Mouse (Mus musculus): ENCODE data around the gene Stx5a. TPM values are rescaled to one million over a fixed set of nuclear protein-coding genes. Genes with fewer than 3 reads are reported as not detected.

The Stx5a gene
- polyA plus RNA-seq, 1 experiment = 83.9 TPM

GRCm38 (mm10) chr19:8706132-8706667 is 35.0 kb upstream of the Stx5a start:
- no peaks in the 10 kb centered on the region for H3K4me1 ChIP-seq (ENCODE audit: control insufficient read depth, insufficient read depth, low read length)
- 81% methylated on average over 7 of the region's 7 CpGs for WGBS
- TF ChIP-seq CTCF (IDR thresholded peaks at IDR 0.05; ENCODE audit: control insufficient read depth, insufficient read depth, low read length) (no peak), POLR2A (IDR thresholded peaks at IDR 0.05; ENCODE audit: borderline replicate concordance, control insufficient read depth, low read depth, low read length) (no peak)
- no peak overlapping the region for H3K4me3 ChIP-seq (replicated peaks; ENCODE audit: control insufficient read depth, low read depth, low read length)
- no peak overlapping the region for H3K27ac ChIP-seq (ENCODE audit: control insufficient read depth, insufficient read depth, low read depth, low read length, poor library complexity)

- no peak overlapping the region for H3K4me3 ChIP-seq (replicated peaks; ENCODE audit: control insufficient read depth, low read depth, low read length)
- 90% methylated on average over 7 of the region's 7 CpGs for WGBS
- H3K27ac ChIP-seq (ENCODE audit: control insufficient read depth, insufficient read depth, low read depth, low read length, poor library complexity) = no peak overlapping the region
- TF ChIP-seq CTCF (IDR thresholded peaks at IDR 0.05; ENCODE audit: control insufficient read depth, insufficient read depth, low read length) (no peak), POLR2A (IDR thresholded peaks at IDR 0.05; ENCODE audit: borderline replicate concordance, control insufficient read depth, low read depth, low read length) (no peak)
- peaks cover 3% of the 10 kb centered on the region; the same call in 1 of the 2 replicates for H3K4me1 ChIP-seq (ENCODE audit: control insufficient read depth, insufficient read depth, low read length)
These were observed 34.3 kb upstream of the Stx5a start for GRCm38 (mm10) chr19:8706930-8707329.

DNA sequence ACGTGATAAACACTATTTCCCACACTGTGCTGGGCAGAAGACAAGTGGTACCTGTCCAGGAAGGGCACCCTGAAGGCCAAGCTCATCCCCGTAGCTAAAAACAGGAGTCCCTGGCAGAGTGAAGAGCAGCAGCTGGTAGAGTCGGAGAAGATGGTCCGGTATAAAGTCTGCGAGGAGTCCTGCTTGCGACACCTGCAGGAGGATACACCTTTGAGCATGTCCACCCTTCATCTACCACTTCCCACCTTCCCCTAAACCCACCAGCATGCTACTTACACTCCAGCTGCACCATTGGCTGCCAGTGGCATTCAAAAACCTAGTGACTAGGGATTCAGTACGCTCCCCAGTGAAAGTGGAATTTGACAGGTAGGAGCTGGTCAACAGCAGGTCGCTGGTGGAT is 32.3 kb upstream of the Stx5a start:
- 93% methylated on average over 8 of the region's 8 CpGs for WGBS
- TF ChIP-seq CTCF (IDR thresholded peaks at IDR 0.05; ENCODE audit: control insufficient read depth, insufficient read depth, low read length) (no peak), POLR2A (IDR thresholded peaks at IDR 0.05; ENCODE audit: borderline replicate concordance, control insufficient read depth, low read depth, low read length) (no peak)
- Histone ChIP-seq H3K4me1 (ENCODE audit: control insufficient read depth, insufficient read depth, low read length) (peaks cover 3% of the 10 kb centered on the region; the same call in 1 of the 2 replicates), H3K27ac (ENCODE audit: control insufficient read depth, insufficient read depth, low read depth, low read length, poor library complexity) (no peak overlapping the region), H3K4me3 (replicated peaks; ENCODE audit: control insufficient read depth, low read depth, low read length) (no peak overlapping the region)

GRCm38 (mm10) chr19:8710057-8710456 is 31.2 kb upstream of the Stx5a start:
- no peak overlapping the region for H3K4me3 ChIP-seq (replicated peaks; ENCODE audit: control insufficient read depth, low read depth, low read length)
- 100% methylated on average over 2 of the region's 2 CpGs for WGBS
- TF ChIP-seq CTCF (IDR thresholded peaks at IDR 0.05; ENCODE audit: control insufficient read depth, insufficient read depth, low read length) (no peak), POLR2A (IDR thresholded peaks at IDR 0.05; ENCODE audit: borderline replicate concordance, control insufficient read depth, low read depth, low read length) (no peak)
- peaks cover 3% of the 10 kb centered on the region; the same call in 1 of the 2 replicates for H3K4me1 ChIP-seq (ENCODE audit: control insufficient read depth, insufficient read depth, low read length)
- no peak overlapping the region for H3K27ac ChIP-seq (ENCODE audit: control insufficient read depth, insufficient read depth, low read depth, low read length, poor library complexity)

- H3K27ac ChIP-seq (ENCODE audit: control insufficient read depth, insufficient read depth, low read depth, low read length, poor library complexity) = peak overlapping the region; percentile 24; the same call in 1 of the 2 replicates
- 38% methylated on average over 4 of the region's 4 CpGs for WGBS
- TF ChIP-seq POLR2A (IDR thresholded peaks at IDR 0.05; ENCODE audit: borderline replicate concordance, control insufficient read depth, low read depth, low read length) (no peak), CTCF (IDR thresholded peaks at IDR 0.05; ENCODE audit: control insufficient read depth, insufficient read depth, low read length) (no peak)
- H3K4me3 ChIP-seq (replicated peaks; ENCODE audit: control insufficient read depth, low read depth, low read length) = peak overlapping the region; percentile 70
- H3K4me1 ChIP-seq (ENCODE audit: control insufficient read depth, insufficient read depth, low read length) = peaks cover 3% of the 10 kb centered on the region; the same call in 1 of the 2 replicates
These were observed 29.7 kb upstream of the Stx5a start for GRCm38 (mm10) chr19:8711506-8711905.

DNA sequence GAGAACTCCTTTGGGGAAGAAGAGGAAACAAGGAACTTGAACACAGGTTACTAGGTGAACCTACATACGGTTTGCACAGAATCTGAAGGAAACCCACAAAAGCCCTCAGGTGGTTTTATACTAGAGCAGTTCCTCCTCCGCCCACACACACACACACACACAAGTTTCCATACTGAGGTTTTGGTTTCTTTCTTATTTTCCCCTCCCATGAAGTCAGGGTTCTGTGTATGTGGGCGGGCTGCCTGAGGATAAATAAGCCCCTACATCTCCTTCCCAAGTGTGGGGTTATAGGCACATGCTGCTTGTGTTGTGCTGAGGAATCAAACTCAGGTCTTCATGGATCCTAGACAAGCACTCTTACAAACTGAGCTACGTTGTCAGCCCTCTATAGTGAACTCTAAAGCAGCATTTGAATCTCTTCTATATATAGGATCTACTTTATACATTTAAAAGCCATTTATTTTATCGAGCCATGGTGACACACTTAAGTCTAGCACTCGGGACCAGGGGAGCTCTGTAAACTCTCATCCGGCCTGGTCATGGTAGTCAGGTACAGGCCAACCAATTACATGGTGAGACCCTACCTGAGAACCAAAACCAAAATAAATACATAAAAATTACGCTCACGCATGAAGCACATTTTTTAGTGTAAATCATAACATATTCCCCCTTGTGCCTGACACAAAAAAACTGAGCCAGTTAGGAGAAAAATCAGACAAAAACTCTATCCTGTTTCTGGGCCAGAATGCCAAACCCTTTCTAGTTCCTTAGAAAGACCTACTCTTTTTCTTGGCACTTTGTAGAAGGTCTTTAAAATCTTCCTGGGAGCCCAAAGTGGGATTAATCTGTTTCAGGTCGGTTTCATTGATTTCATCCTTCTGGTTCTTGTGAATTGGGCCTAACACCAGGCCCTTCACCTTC is 29.0 kb upstream of the Stx5a start:
- Histone ChIP-seq H3K4me3 (replicated peaks; ENCODE audit: control insufficient read depth, low read depth, low read length) (peak overlapping the region; percentile 100), H3K4me1 (ENCODE audit: control insufficient read depth, insufficient read depth, low read length) (peaks cover 3% of the 10 kb centered on the region; the same call in 1 of the 2 replicates), H3K27ac (ENCODE audit: control insufficient read depth, insufficient read depth, low read depth, low read length, poor library complexity) (peak overlapping the region; percentile 95)
- no peak for TF ChIP-seq CTCF (IDR thresholded peaks at IDR 0.05; ENCODE audit: control insufficient read depth, insufficient read depth, low read length)
- no peak for TF ChIP-seq POLR2A (IDR thresholded peaks at IDR 0.05; ENCODE audit: borderline replicate concordance, control insufficient read depth, low read depth, low read length)
- 28% methylated on average over 10 of the region's 10 CpGs for WGBS

- Histone ChIP-seq H3K4me3 (replicated peaks; ENCODE audit: control insufficient read depth, low read depth, low read length) (peak overlapping the region; percentile 100), H3K4me1 (ENCODE audit: control insufficient read depth, insufficient read depth, low read length) (peaks cover 3% of the 10 kb centered on the region; the same call in 1 of the 2 replicates), H3K27ac (ENCODE audit: control insufficient read depth, insufficient read depth, low read depth, low read length, poor library complexity) (peak overlapping the region; percentile 95)
- no peak for TF ChIP-seq POLR2A (IDR thresholded peaks at IDR 0.05; ENCODE audit: borderline replicate concordance, control insufficient read depth, low read depth, low read length)
- WGBS = under 1% methylated on average over 13 of the region's 13 CpGs
These were observed 28.3 kb upstream of the Stx5a start for GRCm38 (mm10) chr19:8712870-8713305.

DNA sequence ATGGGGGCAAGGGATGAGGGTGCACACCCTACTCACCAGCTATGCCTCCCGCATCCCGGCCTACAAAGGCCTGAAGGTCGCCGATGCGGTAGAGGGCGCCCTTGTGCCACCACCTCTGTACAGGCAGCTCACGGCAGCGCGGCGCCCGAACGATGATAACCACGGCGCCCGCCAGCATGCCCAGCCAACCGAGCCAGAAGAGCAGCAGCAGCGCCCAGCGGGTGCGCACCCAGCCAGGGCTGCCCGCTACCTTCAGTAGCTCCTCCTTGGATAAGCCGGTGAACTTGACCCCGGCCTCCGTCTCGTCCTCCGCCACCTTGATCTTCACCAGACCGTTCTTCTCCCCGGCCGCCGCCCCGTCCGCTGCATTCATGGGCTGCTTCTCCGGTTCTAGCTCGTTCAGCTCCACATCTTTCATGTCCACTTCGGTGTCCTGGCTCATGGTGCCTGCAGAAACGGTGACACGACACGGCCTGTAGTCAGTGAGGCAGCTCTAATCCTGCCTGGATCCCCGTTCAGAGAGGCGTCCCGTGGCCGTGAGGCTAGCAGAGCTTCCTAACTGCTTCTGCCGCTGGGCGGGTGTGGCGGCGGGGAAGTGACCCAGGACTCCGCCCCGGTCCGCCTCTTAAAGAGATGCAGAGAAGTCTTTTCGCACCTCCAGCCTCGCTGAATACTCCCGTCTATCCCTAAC is 27.8 kb upstream of the Stx5a start:
- Histone ChIP-seq H3K4me1 (ENCODE audit: control insufficient read depth, insufficient read depth, low read length) (peaks cover 3% of the 10 kb centered on the region; the same call in 1 of the 2 replicates), H3K27ac (ENCODE audit: control insufficient read depth, insufficient read depth, low read depth, low read length, poor library complexity) (peak overlapping the region; percentile 95), H3K4me3 (replicated peaks; ENCODE audit: control insufficient read depth, low read depth, low read length) (peak overlapping the region; percentile 100)
- TF ChIP-seq CTCF (IDR thresholded peaks at IDR 0.05; ENCODE audit: control insufficient read depth, insufficient read depth, low read length) = peak; percentile 92
- peak; percentile 99 for TF ChIP-seq POLR2A (IDR thresholded peaks at IDR 0.05; ENCODE audit: borderline replicate concordance, control insufficient read depth, low read depth, low read length)
- under 1% methylated on average over 51 of the region's 51 CpGs for WGBS

Data from bone marrow, adult 2 months (tissue).